Mouse (Mus musculus) MEL (cell line): ENCODE data around the gene Zyx. TPM values are rescaled to one million over a fixed set of nuclear protein-coding genes. Genes with fewer than 3 reads are reported as not detected.

Source experiments
- DNase-seq: peaks from one replicate; pipeline ENCODE4 v3.0.0; 2011; ENCODE audit warnings: low read depth, low spot score
- H3K27ac ChIP-seq: 2 replicates; pipeline ENCODE4 v1.5.1; 2012; ENCODE audit warnings: low read depth, mild to moderate bottlenecking, control low read depth, low read length, moderate library complexity; ENCODE audit not compliant: control insufficient read depth
- H3K27me3 ChIP-seq, 2 experiments: fragments of 150-350 bp in 1 of 2; sonication (generic) in 1 of 2; 2 replicates each; pipeline ENCODE4 v1.6.1; 2012; ENCODE audit warnings: low read length in 2 of 2, mild to moderate bottlenecking in 2 of 2, improper control_type of control experiment in 1 of 2, moderate library complexity in 1 of 2; ENCODE audit not compliant: insufficient read depth in 2 of 2, control insufficient read depth in 1 of 2
- H3K36me3 ChIP-seq, 2 experiments: 2 replicates each; pipeline ENCODE4 v1.6.1; 2012 to 2014; ENCODE audit warnings: low read length in 2 of 2, improper control_type of control experiment in 1 of 2, inconsistent platforms in 1 of 2, mild to moderate bottlenecking in 1 of 2; ENCODE audit not compliant: insufficient read depth in 2 of 2, control insufficient read depth in 1 of 2
- H3K4me1 ChIP-seq, 2 experiments: fragments of 150-350 bp in 1 of 2; sonication (generic) in 1 of 2; 2 replicates each; pipeline ENCODE4 v1.6.1; 2012; ENCODE audit warnings: low read length in 2 of 2, improper control_type of control experiment in 1 of 2, mild to moderate bottlenecking in 1 of 2; ENCODE audit not compliant: insufficient read depth in 2 of 2, control insufficient read depth in 1 of 2
- H3K4me3 ChIP-seq, 2 experiments: fragments of 150-350 bp in 1 of 2; sonication (generic) in 1 of 2; 2 replicates each; pipeline ENCODE4 v1.5.1; 2012; ENCODE audit warnings: low read depth in 2 of 2, low read length in 2 of 2, mild to moderate bottlenecking in 2 of 2, moderate library complexity in 2 of 2, control low read depth in 1 of 2, improper control_type of control experiment in 1 of 2; ENCODE audit not compliant: control insufficient read depth in 1 of 2, insufficient read depth in 1 of 2
- H3K79me2 ChIP-seq: 2 replicates; pipeline ENCODE4 v1.6.1; 2012; ENCODE audit warnings: mild to moderate bottlenecking, low read length, moderate library complexity; ENCODE audit not compliant: control insufficient read depth, poor library complexity, insufficient read depth
- H3K9ac ChIP-seq: 2 replicates; pipeline ENCODE4 v1.6.1; 2012; ENCODE audit warnings: low read depth, mild to moderate bottlenecking, control low read depth, low read length, moderate library complexity; ENCODE audit not compliant: control insufficient read depth, poor library complexity, severe bottlenecking
- H3K9me3 ChIP-seq: fragments of 150-350 bp; sonication (generic); replicated peaks from 2 replicates; pipeline ENCODE4 v1.6.1; 2012; ENCODE audit warnings: mild to moderate bottlenecking, low read length, improper control_type of control experiment, moderate library complexity; ENCODE audit not compliant: insufficient read depth
- BHLHE40 ChIP-seq: IDR thresholded peaks from 2 replicates; pipeline ENCODE4 v1.6.1; 2012; ENCODE audit warnings: low read depth, mild to moderate bottlenecking, inconsistent platforms, low read length, improper control_type of control experiment, borderline replicate concordance
- CHD1 ChIP-seq: IDR thresholded peaks from 2 replicates; pipeline ENCODE4 v1.6.1; 2012; ENCODE audit warnings: low read depth, mild to moderate bottlenecking, inconsistent platforms, low read length, improper control_type of control experiment
- CHD2 ChIP-seq: IDR thresholded peaks from 2 replicates; pipeline ENCODE4 v1.6.1; 2011; ENCODE audit warnings: low read length, improper control_type of control experiment
- CTCF ChIP-seq, 3 experiments: IDR thresholded peaks in 2 of 3; conservative IDR thresholded peaks in 1 of 3; 2 replicates each; pipeline ENCODE4 v1.5.1; 2011 to 2012; ENCODE audit warnings: low read length in 3 of 3, low read depth in 2 of 3, mild to moderate bottlenecking in 2 of 3, improper control_type of control experiment in 1 of 3, inconsistent platforms in 1 of 3, mixed read lengths in 1 of 3, moderate library complexity in 1 of 3; ENCODE audit not compliant: control insufficient read depth in 1 of 3, insufficient read depth in 1 of 3, poor library complexity in 1 of 3, severe bottlenecking in 1 of 3
- E2F4 ChIP-seq: IDR thresholded peaks from 2 replicates; pipeline ENCODE4 v1.6.1; 2011; ENCODE audit warnings: low read depth, low read length, improper control_type of control experiment, borderline replicate concordance
- ELF1 ChIP-seq: IDR thresholded peaks from 2 replicates; pipeline ENCODE4 v1.6.1; 2014; ENCODE audit warnings: low read depth, mild to moderate bottlenecking, inconsistent platforms, low read length, improper control_type of control experiment, moderate library complexity
- EP300 ChIP-seq, 2 experiments: IDR thresholded peaks; 2 replicates each; pipeline ENCODE4 v1.6.1; 2011; ENCODE audit warnings: improper control_type of control experiment in 2 of 2, low read length in 2 of 2, low read depth in 1 of 2, mild to moderate bottlenecking in 1 of 2
- ETS1 ChIP-seq: IDR thresholded peaks from 2 replicates; pipeline ENCODE4 v1.6.1; 2012; ENCODE audit warnings: low read depth, mild to moderate bottlenecking, inconsistent platforms, low read length, improper control_type of control experiment, moderate library complexity
- GABPA ChIP-seq: IDR thresholded peaks from 2 replicates; pipeline ENCODE4 v1.6.1; 2012; ENCODE audit warnings: low read depth, mild to moderate bottlenecking, inconsistent platforms, low read length, improper control_type of control experiment, moderate library complexity
- HCFC1 ChIP-seq: IDR thresholded peaks from 2 replicates; pipeline ENCODE4 v1.6.1; 2012; ENCODE audit warnings: low read depth, mild to moderate bottlenecking, inconsistent platforms, low read length, improper control_type of control experiment, moderate library complexity
- JUND ChIP-seq: IDR thresholded peaks from 2 replicates; pipeline ENCODE4 v1.6.1; 2011; ENCODE audit warnings: low read depth, mild to moderate bottlenecking, improper control_type of control experiment, low read length
- KAT2A ChIP-seq: conservative IDR thresholded peaks from 2 replicates; pipeline ENCODE4 v1.6.1; 2012; ENCODE audit warnings: low read depth, low read length, improper control_type of control experiment, inconsistent platforms
- MAFK ChIP-seq: IDR thresholded peaks from 2 replicates; pipeline ENCODE4 v1.6.1; 2011; ENCODE audit warnings: low read depth, mild to moderate bottlenecking, low read length, improper control_type of control experiment, borderline replicate concordance
- MYC ChIP-seq: IDR thresholded peaks from 2 replicates; pipeline ENCODE4 v1.6.1; 2011; ENCODE audit warnings: low read depth, mild to moderate bottlenecking, low read length, improper control_type of control experiment, moderate library complexity
- POLR2A ChIP-seq, 2 experiments: IDR thresholded peaks; 2 replicates each; pipeline ENCODE4 v1.6.1; 2011 to 2012; ENCODE audit warnings: low read length in 2 of 2, mild to moderate bottlenecking in 2 of 2, control low read depth in 1 of 2, improper control_type of control experiment in 1 of 2, low read depth in 1 of 2, moderate library complexity in 1 of 2; ENCODE audit not compliant: control insufficient read depth in 1 of 2, insufficient read depth in 1 of 2, poor library complexity in 1 of 2
- POLR2AphosphoS2 ChIP-seq: IDR thresholded peaks from 2 replicates; pipeline ENCODE4 v1.6.1; 2011; ENCODE audit warnings: low read length, improper control_type of control experiment
- RAD21 ChIP-seq: IDR thresholded peaks from 2 replicates; pipeline ENCODE4 v1.6.1; 2011; ENCODE audit warnings: mild to moderate bottlenecking, low read depth, low read length, improper control_type of control experiment
- RCOR1 ChIP-seq: IDR thresholded peaks from 2 replicates; pipeline ENCODE4 v1.6.1; 2012; ENCODE audit warnings: low read depth, mild to moderate bottlenecking, inconsistent platforms, low read length, improper control_type of control experiment
- SMC3 ChIP-seq: IDR thresholded peaks from 2 replicates; pipeline ENCODE4 v1.6.1; 2011; ENCODE audit warnings: low read depth, low read length, improper control_type of control experiment
- TAL1 ChIP-seq: IDR thresholded peaks from 2 replicates; pipeline ENCODE4 v1.6.1; 2012; ENCODE audit warnings: mild to moderate bottlenecking, inconsistent platforms, low read length, moderate library complexity, mixed read lengths
- TBP ChIP-seq: IDR thresholded peaks from 2 replicates; pipeline ENCODE4 v1.8.0; 2011; ENCODE audit warnings: low read depth, low read length, improper control_type of control experiment
- UBTF ChIP-seq: IDR thresholded peaks from 2 replicates; pipeline ENCODE4 v1.6.1; 2012; ENCODE audit warnings: low read depth, mild to moderate bottlenecking, inconsistent platforms, low read length, improper control_type of control experiment, moderate library complexity, borderline replicate concordance; ENCODE audit not compliant: insufficient read depth
- USF2 ChIP-seq, 2 experiments: IDR thresholded peaks; 2 replicates each; pipeline ENCODE4 v1.6.1; 2011 to 2012; ENCODE audit warnings: improper control_type of control experiment in 2 of 2, low read length in 2 of 2, borderline replicate concordance in 1 of 2, inconsistent platforms in 1 of 2, low read depth in 1 of 2, mild to moderate bottlenecking in 1 of 2; ENCODE audit not compliant: insufficient read depth in 1 of 2
- ZC3H11A ChIP-seq: IDR thresholded peaks from 2 replicates; pipeline ENCODE4 v1.6.1; 2012; ENCODE audit warnings: low read depth, mild to moderate bottlenecking, inconsistent platforms, low read length, improper control_type of control experiment
- ZMIZ1 ChIP-seq: IDR thresholded peaks from 2 replicates; pipeline ENCODE4 v1.6.1; 2012; ENCODE audit warnings: low read depth, mild to moderate bottlenecking, inconsistent platforms, low read length, improper control_type of control experiment, moderate library complexity
- polyA plus RNA-seq, 2 experiments: library from polyadenylated mRNA; stranded (reverse) in 1 of 2; unstranded in 1 of 2; fragments of >175 nt in 1 of 2; fragments of >200 nt in 1 of 2; gene quantifications; 2 replicates each; pipeline versions ENCODE4 v1.2.1 to v1.2.4; 2012; ENCODE audit warnings: low replicate concordance in 2 of 2, low read depth in 1 of 2; ENCODE audit not compliant: insufficient read length in 2 of 2, insufficient read depth in 1 of 2, missing spikeins in 1 of 2
- total RNA-seq: library from RNA; depleted of rRNA; stranded (reverse); fragments of 300-350 nt; gene quantifications from 2 replicates; pipeline ENCODE4 v1.2.3, GENCODE M21; 2012

Gene Zyx
- total and polyA plus RNA-seq, 3 experiments = 7.0 to 48.4 TPM; not detected in 1

DNA sequence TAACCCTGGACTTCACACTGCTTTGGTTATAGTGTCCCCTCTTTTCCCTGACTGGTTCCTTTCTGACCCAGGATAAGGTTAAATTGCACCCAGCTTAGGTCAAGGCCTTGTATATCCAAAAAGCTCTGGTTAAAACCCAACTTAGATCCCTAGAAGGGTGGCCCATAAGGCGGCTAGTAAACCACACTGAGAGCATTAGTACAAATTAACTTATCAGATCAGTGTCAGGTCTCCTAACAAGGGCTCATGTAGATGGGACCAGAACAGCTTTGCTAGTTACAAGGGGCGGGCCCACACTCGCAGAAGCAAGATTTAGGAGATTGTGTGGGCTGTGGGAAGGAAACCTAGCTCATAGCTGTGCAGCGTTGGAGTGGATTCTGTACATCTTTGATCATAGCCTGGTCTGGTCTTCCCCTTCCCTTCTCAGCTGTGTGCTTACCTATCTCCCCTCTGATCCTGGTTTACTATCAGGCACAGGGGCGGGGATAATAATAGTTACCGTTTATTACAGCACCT, 27.1 kb downstream of the Zyx start:
- Histone ChIP-seq H3K9me3 (no peaks in the 10 kb centered on the region), H3K79me2 (no peaks in the 10 kb centered on the region)
- TF ChIP-seq KAT2A (no peak), POLR2A (IDR thresholded peaks at IDR 0.05; ENCODE audit: control insufficient read depth in 1 of 2, insufficient read depth in 1 of 2, low read depth in 1 of 2, low read length in 2 of 2, poor library complexity in 1 of 2) (no peak), HCFC1 (no peak), USF2 (IDR thresholded peaks at IDR 0.05; ENCODE audit: borderline replicate concordance in 1 of 2, insufficient read depth in 1 of 2, low read depth in 1 of 2, low read length in 2 of 2) (no peak), EP300 (IDR thresholded peaks at IDR 0.05; ENCODE audit: low read depth in 1 of 2, low read length in 2 of 2) (no peak), CHD1 (no peak), TBP (no peak), JUND (no peak), GABPA (no peak), E2F4 (no peak), ZMIZ1 (no peak), CHD2 (no peak), BHLHE40 (no peak), ELF1 (no peak), MAFK (no peak), ZC3H11A (no peak), TAL1 (no peak), POLR2AphosphoS2 (no peak)
- TF ChIP-seq, all 39 proteins: peak for 0
- Histone ChIP-seq H3K27me3 (no peaks in the 10 kb centered on the region; a peak in 1 of 4 replicates), H3K27ac (no peak overlapping the region), H3K4me1 (no peaks in the 10 kb centered on the region; a peak in 1 of 4 replicates), H3K36me3 (no peaks in the 10 kb centered on the region), H3K9ac (no peak overlapping the region), H3K4me3 (no peak overlapping the region)
- peak; percentile 19 for DNase-seq

DNA sequence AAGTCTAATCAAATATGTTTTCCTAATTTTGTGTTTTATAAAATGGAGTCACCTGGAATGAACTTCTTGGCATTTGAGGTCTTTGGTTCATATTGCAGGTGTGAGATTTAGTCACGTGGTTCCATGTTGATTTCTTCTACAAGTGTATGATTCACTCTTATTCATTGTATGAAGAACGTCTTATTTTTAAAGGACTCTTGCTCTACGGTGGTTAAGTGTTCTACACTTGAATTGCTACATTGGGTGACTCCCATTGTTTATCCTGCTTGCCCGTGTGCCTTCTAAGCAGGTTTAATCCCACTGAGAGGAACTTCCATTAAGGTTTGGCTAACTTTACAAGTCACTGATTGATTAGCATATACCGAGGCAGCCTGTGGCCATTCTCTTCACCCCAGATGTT, 27.9 kb downstream of the Zyx start:
- Histone ChIP-seq H3K79me2 (no peaks in the 10 kb centered on the region), H3K4me1 (no peaks in the 10 kb centered on the region; a peak in 1 of 4 replicates), H3K36me3 (no peaks in the 10 kb centered on the region), H3K4me3 (no peak overlapping the region), H3K9ac (no peak overlapping the region), H3K27me3 (no peaks in the 10 kb centered on the region; a peak in 1 of 4 replicates), H3K27ac (no peak overlapping the region), H3K9me3 (no peaks in the 10 kb centered on the region)
- TF ChIP-seq SMC3 (no peak), ETS1 (no peak), UBTF (no peak), GABPA (no peak), RCOR1 (no peak), JUND (no peak), E2F4 (no peak), RAD21 (no peak), CTCF (IDR thresholded peaks at IDR 0.05 in 2 of 3, conservative IDR thresholded peaks at IDR 0.05 in 1 of 3; ENCODE audit: control insufficient read depth in 1 of 3, insufficient read depth in 1 of 3, low read depth in 2 of 3, low read length in 3 of 3, poor library complexity in 1 of 3, severe bottlenecking in 1 of 3) (no peak), KAT2A (no peak), BHLHE40 (no peak), MYC (no peak)
- no peak for DNase-seq
